Mouse (Mus musculus): ENCODE measurements around the gene Msh2. TPM values are rescaled to one million over a fixed set of nuclear protein-coding genes. Genes with fewer than 3 reads are reported as not detected.
A peak's percentile ranks its signal among the peaks of the same experiment; 100 is the strongest.

Gene Msh2
- polyA plus RNA-seq, 1 experiment from 2014 or later, result 85.3 TPM

GRCm38 (mm10) chr17:87724727-87725126 is 52.6 kb downstream of the Msh2 start:
- no peak overlapping the region for H3K27ac ChIP-seq
- H3K4me3 ChIP-seq, result no peak overlapping the region
- peaks cover 56% of the 10 kb centered on the region for H3K36me3 ChIP-seq
- H3K4me1 ChIP-seq, result no peaks in the 10 kb centered on the region
- no peak overlapping the region for H3K4me2 ChIP-seq
- ATAC-seq (ENCODE audit: insufficient number of reproducible peaks, insufficient read depth, low FRiP score, low TSS enrichment, low read depth), result no peak
- 91% methylated on average over 7 of the region's 7 CpGs for WGBS
- no peaks in the 10 kb centered on the region for H3K27me3 ChIP-seq
- no peak overlapping the region for H3K9ac ChIP-seq
- peaks cover 5% of the 10 kb centered on the region; the same call in 1 of the 2 replicates for H3K9me3 ChIP-seq

- 88% methylated on average over 12 of the region's 12 CpGs for WGBS
- ATAC-seq (ENCODE audit: insufficient number of reproducible peaks, insufficient read depth, low FRiP score, low TSS enrichment, low read depth), result no peak
- H3K36me3 ChIP-seq, result peaks cover 40% of the 10 kb centered on the region
Observed at GRCm38 (mm10) chr17:87726489-87727356, 54.6 kb downstream of the Msh2 start.

DNA sequence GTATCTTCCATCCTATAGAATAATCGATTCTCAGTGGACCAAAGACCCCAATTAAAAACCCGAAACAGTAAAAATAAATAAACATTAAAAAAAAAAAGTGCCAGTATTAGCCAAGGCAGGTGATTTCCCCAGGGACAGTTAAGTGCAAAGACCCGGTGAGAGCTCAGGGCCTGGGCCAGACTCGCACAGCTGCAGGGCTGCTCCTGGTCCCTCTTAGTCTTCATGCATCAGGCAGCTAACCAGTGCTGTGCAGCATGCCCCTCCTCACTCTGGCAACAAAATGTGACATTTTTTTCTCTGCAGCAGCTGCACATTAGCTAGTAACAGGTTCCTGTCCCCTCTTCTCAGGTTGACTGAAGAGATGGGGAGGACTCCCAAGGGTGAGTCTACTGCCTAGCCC is 59.8 kb downstream of the Msh2 start:
- WGBS, result 73% methylated on average over 4 of the region's 4 CpGs
- Histone ChIP-seq H3K27ac (no peak overlapping the region), H3K9ac (no peak overlapping the region), H3K4me2 (no peak overlapping the region), H3K4me3 (no peak overlapping the region), H3K27me3 (no peaks in the 10 kb centered on the region), H3K4me1 (no peaks in the 10 kb centered on the region), H3K9me3 (peaks cover 5% of the 10 kb centered on the region; the same call in 1 of the 2 replicates), H3K36me3 (peaks cover 3% of the 10 kb centered on the region; the same call in 1 of the 2 replicates)
- ATAC-seq (ENCODE audit: insufficient number of reproducible peaks, insufficient read depth, low FRiP score, low TSS enrichment, low read depth), result no peak

More at GRCm38 (mm10) chr17:87726489-87727356, 54.6 kb downstream of the Msh2 start:
- no peak overlapping the region for H3K9ac ChIP-seq
- H3K4me2 ChIP-seq, result no peak overlapping the region
- H3K27me3 ChIP-seq, result no peaks in the 10 kb centered on the region
- H3K27ac ChIP-seq, result no peak overlapping the region
- no peaks in the 10 kb centered on the region for H3K4me1 ChIP-seq
- no peak overlapping the region for H3K4me3 ChIP-seq
- peaks cover 5% of the 10 kb centered on the region; the same call in 1 of the 2 replicates for H3K9me3 ChIP-seq

GRCm38 (mm10) chr17:87734471-87734870 is 62.3 kb downstream of the Msh2 start:
- no peaks in the 10 kb centered on the region for H3K27me3 ChIP-seq
- no peak overlapping the region for H3K4me3 ChIP-seq
- peaks cover 3% of the 10 kb centered on the region; the same call in 1 of the 2 replicates for H3K9me3 ChIP-seq
- H3K4me2 ChIP-seq, result no peak overlapping the region
- H3K27ac ChIP-seq, result no peak overlapping the region
- no peaks in the 10 kb centered on the region for H3K4me1 ChIP-seq
- 87% methylated on average over 8 of the region's 8 CpGs for WGBS
- no peaks in the 10 kb centered on the region for H3K36me3 ChIP-seq
- H3K9ac ChIP-seq, result no peak overlapping the region
- ATAC-seq (ENCODE audit: insufficient number of reproducible peaks, insufficient read depth, low FRiP score, low TSS enrichment, low read depth), result no peak

DNA sequence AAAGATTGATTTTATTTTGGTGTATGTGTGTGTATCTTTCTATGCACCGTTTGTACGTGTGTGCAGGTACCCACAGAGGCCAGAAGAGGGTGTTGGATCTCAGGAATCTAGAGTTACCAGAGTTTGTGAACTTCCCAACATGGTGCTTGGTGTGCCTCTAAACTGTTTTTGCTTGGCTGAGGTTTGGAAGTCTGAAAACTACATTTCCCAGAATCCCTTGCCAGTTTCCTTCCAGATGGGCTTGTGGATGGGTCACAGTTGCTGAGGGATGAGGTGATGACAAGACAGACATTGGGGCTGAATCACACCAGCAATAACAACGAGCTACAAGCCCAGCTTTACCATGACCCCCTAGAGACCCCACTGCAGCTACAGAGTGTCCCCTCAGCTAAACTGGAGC is 65.0 kb downstream of the Msh2 start:
- Histone ChIP-seq H3K4me3 (no peak overlapping the region), H3K27me3 (no peaks in the 10 kb centered on the region), H3K4me2 (no peak overlapping the region), H3K4me1 (no peaks in the 10 kb centered on the region), H3K9ac (no peak overlapping the region), H3K36me3 (no peaks in the 10 kb centered on the region), H3K27ac (no peak overlapping the region), H3K9me3 (no peaks in the 10 kb centered on the region)
- no peak for ATAC-seq (ENCODE audit: insufficient number of reproducible peaks, insufficient read depth, low FRiP score, low TSS enrichment, low read depth)
- 85% methylated on average over 3 of the region's 3 CpGs for WGBS

DNA sequence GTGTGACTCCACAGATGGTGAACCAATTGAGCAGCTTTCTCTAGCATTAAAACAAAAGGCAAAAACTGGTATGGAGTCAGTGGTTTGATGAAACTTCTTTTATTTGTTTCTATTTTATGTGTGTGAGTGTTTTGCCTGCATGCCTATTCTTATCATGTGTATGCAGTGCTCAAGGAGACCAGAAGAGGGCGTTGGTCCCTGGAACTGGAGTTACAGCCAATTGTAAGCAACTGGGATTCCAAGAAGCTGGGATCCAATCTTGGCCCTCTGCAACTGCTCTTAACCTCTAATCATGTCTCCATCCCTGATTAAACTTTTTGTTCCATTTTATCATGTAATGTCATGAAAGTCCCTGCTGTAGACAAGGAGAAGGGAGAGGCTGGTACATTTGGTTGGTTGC is 67.7 kb downstream of the Msh2 start:
- ATAC-seq (ENCODE audit: insufficient number of reproducible peaks, insufficient read depth, low FRiP score, low TSS enrichment, low read depth), result no peak
- 31% methylated on average over 1 of the region's 1 CpGs for WGBS
- H3K9ac ChIP-seq, result no peak overlapping the region

DNA sequence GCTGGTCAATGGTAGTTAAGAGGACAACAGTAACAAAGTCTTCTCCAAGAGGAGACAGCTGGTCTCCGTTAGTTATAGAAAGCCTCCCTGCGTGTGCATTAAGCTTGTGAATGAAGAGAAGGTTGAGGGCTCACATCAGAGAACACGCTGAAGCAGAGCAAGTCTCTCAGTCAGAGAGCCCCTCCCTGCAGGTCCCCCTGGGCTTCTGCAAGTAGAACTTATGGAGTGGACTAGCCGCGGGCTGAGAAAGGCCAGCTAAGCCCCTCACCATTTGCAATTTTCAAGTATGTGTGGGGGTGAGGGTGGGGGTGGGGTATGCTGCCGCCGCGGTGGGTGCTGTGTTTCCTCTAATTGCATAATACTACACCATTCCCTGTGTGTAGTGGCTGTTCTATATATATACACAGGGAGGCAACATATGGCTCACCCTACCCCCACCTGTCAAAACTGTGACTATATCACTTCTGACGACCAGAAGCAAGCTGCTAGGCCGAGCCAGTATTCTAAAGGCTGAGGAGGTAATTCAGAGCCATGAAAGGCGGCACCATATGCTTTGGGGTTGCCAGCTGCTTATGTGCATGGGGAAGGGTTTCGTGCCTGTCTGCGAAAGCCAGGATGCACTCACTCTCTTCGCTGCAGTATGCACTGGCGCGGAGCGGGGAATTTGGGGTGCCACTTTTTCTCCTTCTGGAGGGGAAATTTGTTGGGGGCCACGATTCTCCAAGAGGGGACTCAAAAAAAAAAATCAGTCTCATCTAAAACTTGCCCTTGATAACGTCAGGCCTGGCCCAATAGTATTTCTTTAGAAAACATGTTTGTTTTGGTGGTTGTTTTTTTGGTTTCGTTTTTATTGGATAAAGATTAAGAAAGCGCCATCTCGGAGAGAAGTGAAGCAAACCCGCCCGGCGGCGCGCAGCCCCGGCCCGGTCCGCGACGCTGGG is 73.1 kb downstream of the Msh2 start:
- H3K4me2 ChIP-seq, result peak overlapping the region; percentile 100
- H3K4me3 ChIP-seq, result peak overlapping the region; percentile 62
- no peaks in the 10 kb centered on the region for H3K36me3 ChIP-seq
- H3K9ac ChIP-seq, result peak overlapping the region; percentile 59
- 9% methylated on average over 32 of the region's 32 CpGs for WGBS
- ATAC-seq (ENCODE audit: insufficient number of reproducible peaks, insufficient read depth, low FRiP score, low TSS enrichment, low read depth), result 0 out of 2 replicates have a peak, but pooled peaks have one; percentile 15
- peaks cover 65% of the 10 kb centered on the region for H3K27me3 ChIP-seq
- peaks cover 16% of the 10 kb centered on the region for H3K4me1 ChIP-seq
- no peak overlapping the region for H3K27ac ChIP-seq
- H3K9me3 ChIP-seq, result no peaks in the 10 kb centered on the region

More for the DNA sequence above, 67.7 kb downstream of the Msh2 start:
- no peak overlapping the region for H3K27ac ChIP-seq
- peaks cover 26% of the 10 kb centered on the region for H3K27me3 ChIP-seq
- peaks cover under 1% of the 10 kb centered on the region for H3K4me1 ChIP-seq
- no peak overlapping the region for H3K4me3 ChIP-seq
- no peaks in the 10 kb centered on the region for H3K36me3 ChIP-seq
- H3K4me2 ChIP-seq, result no peak overlapping the region
- no peaks in the 10 kb centered on the region for H3K9me3 ChIP-seq

GRCm38 (mm10) chr17:87745926-87746888 is 74.1 kb downstream of the Msh2 start:
- peak overlapping the region; percentile 100 for H3K4me2 ChIP-seq
- H3K4me3 ChIP-seq, result peak overlapping the region; percentile 62
- peak overlapping the region; percentile 59 for H3K9ac ChIP-seq
- no peaks in the 10 kb centered on the region for H3K36me3 ChIP-seq
- no peaks in the 10 kb centered on the region for H3K9me3 ChIP-seq
- peak; percentile 72 for ATAC-seq (ENCODE audit: insufficient number of reproducible peaks, insufficient read depth, low FRiP score, low TSS enrichment, low read depth)
- H3K27ac ChIP-seq, result no peak overlapping the region
- H3K27me3 ChIP-seq, result peaks cover 65% of the 10 kb centered on the region
- 3% methylated on average over 98 of the region's 101 CpGs for WGBS
- peaks cover 16% of the 10 kb centered on the region for H3K4me1 ChIP-seq

DNA sequence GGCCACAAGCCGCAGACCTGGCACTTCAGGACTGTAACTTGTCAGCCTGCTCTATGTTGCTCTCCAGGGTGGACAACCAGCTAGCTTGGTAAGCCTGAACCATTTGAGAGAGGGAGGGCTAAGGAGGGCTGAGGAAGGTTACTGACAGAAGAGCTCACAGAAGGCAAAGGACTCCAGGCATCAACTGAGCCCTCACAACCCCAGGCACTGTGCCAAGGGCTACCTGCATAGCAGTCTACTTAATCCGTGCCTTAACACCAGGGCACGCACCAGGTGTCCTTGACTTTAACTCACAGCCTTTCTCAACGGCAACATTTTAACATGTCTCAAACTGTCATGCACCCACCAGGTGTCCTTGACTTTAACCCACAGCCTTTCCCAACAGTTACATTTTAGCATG is 88.2 kb downstream of the Msh2 start:
- no peaks in the 10 kb centered on the region for H3K27me3 ChIP-seq
- ATAC-seq (ENCODE audit: insufficient number of reproducible peaks, insufficient read depth, low FRiP score, low TSS enrichment, low read depth), result no peak
- no peaks in the 10 kb centered on the region for H3K9me3 ChIP-seq
- H3K9ac ChIP-seq, result no peak overlapping the region
- no peak overlapping the region for H3K4me3 ChIP-seq
- no peak overlapping the region for H3K27ac ChIP-seq
- H3K4me2 ChIP-seq, result no peak overlapping the region
- no peaks in the 10 kb centered on the region for H3K36me3 ChIP-seq
- no peaks in the 10 kb centered on the region for H3K4me1 ChIP-seq
- 87% methylated on average over 4 of the region's 4 CpGs for WGBS

DNA sequence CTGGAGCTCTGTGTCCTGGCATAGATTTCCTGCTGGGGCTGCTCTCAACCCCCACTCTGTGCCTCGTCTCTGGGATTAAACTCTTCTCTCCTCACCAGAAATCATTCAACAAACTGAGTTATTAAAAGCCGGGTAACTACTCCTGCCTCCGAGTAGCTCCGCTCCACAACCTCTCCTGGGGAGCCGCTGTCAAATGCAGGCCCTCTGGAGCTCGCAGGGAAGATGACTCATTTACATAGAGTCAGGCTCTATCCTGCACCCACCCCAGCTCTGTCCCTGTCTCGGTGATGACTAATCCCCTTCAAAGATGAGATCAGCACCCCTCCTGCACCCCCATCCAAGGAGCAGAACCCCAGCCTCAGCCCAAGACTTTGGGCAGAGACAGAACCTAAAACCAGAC is 91.0 kb downstream of the Msh2 start:
- Histone ChIP-seq H3K27me3 (no peaks in the 10 kb centered on the region), H3K4me2 (no peak overlapping the region), H3K4me3 (no peak overlapping the region), H3K36me3 (no peaks in the 10 kb centered on the region), H3K4me1 (no peaks in the 10 kb centered on the region), H3K27ac (no peak overlapping the region), H3K9ac (no peak overlapping the region), H3K9me3 (no peaks in the 10 kb centered on the region)
- WGBS, result 42% methylated on average over 7 of the region's 7 CpGs
- no peak for ATAC-seq (ENCODE audit: insufficient number of reproducible peaks, insufficient read depth, low FRiP score, low TSS enrichment, low read depth)

- Histone ChIP-seq H3K9ac (no peak overlapping the region), H3K4me1 (no peaks in the 10 kb centered on the region), H3K27ac (no peak overlapping the region), H3K9me3 (no peaks in the 10 kb centered on the region), H3K4me2 (no peak overlapping the region), H3K4me3 (no peak overlapping the region), H3K36me3 (no peaks in the 10 kb centered on the region), H3K27me3 (no peaks in the 10 kb centered on the region)
- ATAC-seq (ENCODE audit: insufficient number of reproducible peaks, insufficient read depth, low FRiP score, low TSS enrichment, low read depth), result no peak
- WGBS, result 93% methylated on average over 11 of the region's 11 CpGs
Observed at GRCm38 (mm10) chr17:87765031-87765430, 92.9 kb downstream of the Msh2 start.

All from embryonic facial prominence, embryonic 13.5 days (tissue).